Mouse (Mus musculus): ENCODE measurements at regions not wholly inside any gene's neighbourhood (a gene's known extent, or its start where the extent isn't known, plus 50 kb on each side); places are given as distances from the start of the nearest gene placed in this dataset.

DNA sequence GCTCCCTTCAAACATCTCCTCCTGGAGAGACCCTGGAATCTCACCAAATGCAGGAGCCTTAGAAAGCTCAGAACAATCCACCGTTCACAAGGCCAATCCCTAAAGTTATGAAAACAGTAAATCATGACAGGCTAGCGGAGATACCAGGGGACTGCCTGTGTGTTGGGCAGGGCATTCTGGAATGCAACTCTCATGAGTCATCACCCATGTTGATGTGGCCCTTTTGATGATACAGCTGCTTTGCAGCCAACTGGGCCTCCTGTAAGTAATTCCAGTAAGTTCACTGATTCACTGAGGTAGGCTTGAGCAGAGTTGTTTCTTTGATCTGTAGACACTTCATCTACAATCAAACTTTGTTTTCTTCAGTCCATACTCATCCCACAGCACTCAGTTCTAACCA is 155.6 kb downstream of the Tent5c start:
- no peak overlapping the region for H3K4me3 ChIP-seq (ENCODE audit: control insufficient read depth in 1 of 2, insufficient read depth in 1 of 2, low read depth in 1 of 2, low read length in 2 of 2)
- no peak overlapping the region for H3K27ac ChIP-seq (replicated peaks in 1 of 2; ENCODE audit: control insufficient read depth in 1 of 2, insufficient read depth in 1 of 2, low read depth in 2 of 2, low read length in 2 of 2)
- H3K4me1 ChIP-seq (ENCODE audit: control insufficient read depth in 2 of 2, insufficient read depth in 2 of 2, low read length in 2 of 2), result no peaks in the 10 kb centered on the region
- no peak for ATAC-seq (ENCODE audit: insufficient number of reproducible peaks, insufficient read depth, low FRiP score, low read depth)
- 53% methylated on average over 2 of the region's 2 CpGs for WGBS
- H3K9ac ChIP-seq (ENCODE audit: low read length), result no peak overlapping the region
- H3K9me3 ChIP-seq (ENCODE audit: control insufficient read depth, low read length), result 0 out of 2 replicates have a peak, but pooled peaks cover 4% of the 10 kb centered on the region
- H3K4me2 ChIP-seq (ENCODE audit: low read length), result no peak overlapping the region
- no peaks in the 10 kb centered on the region for H3K36me3 ChIP-seq (ENCODE audit: control insufficient read depth, insufficient read depth, low read length)
- H3K27me3 ChIP-seq (ENCODE audit: control insufficient read depth, insufficient read depth, low read length), result no peaks in the 10 kb centered on the region

DNA sequence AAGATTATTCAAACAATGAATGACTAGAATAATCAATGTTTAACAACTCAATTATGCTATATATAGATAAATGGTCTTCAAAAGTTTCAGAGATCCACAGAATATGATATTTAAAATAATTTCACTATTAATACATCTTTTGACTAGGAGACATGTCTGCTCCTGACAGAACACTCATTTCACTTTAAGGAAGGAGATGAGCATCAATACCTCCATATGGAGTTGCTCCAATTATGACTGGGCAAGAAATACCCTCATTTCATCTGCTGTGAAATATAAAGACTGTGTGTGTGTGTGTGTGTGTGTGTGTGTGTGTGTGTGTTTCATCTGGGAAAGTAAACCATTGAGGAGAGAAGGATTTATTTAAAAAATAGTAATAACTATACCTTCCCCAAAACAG is 156.2 kb upstream of the Wdr3 start:
- no peaks in the 10 kb centered on the region for H3K36me3 ChIP-seq (ENCODE audit: control insufficient read depth, insufficient read depth, low read length)
- no peak overlapping the region for H3K4me2 ChIP-seq (ENCODE audit: low read length)
- H3K9me3 ChIP-seq (ENCODE audit: control insufficient read depth, low read length), result no peaks in the 10 kb centered on the region
- no peak overlapping the region for H3K4me3 ChIP-seq (ENCODE audit: control insufficient read depth in 1 of 2, insufficient read depth in 1 of 2, low read depth in 1 of 2, low read length in 2 of 2)
- H3K4me1 ChIP-seq (ENCODE audit: control insufficient read depth in 2 of 2, insufficient read depth in 2 of 2, low read length in 2 of 2), result no peaks in the 10 kb centered on the region
- no peak for ATAC-seq (ENCODE audit: insufficient number of reproducible peaks, insufficient read depth, low FRiP score, low read depth)
- no peaks in the 10 kb centered on the region for H3K27me3 ChIP-seq (ENCODE audit: control insufficient read depth, insufficient read depth, low read length)
- no peak overlapping the region for H3K9ac ChIP-seq (ENCODE audit: low read length)
- H3K27ac ChIP-seq (replicated peaks in 1 of 2; ENCODE audit: control insufficient read depth in 1 of 2, insufficient read depth in 1 of 2, low read depth in 2 of 2, low read length in 2 of 2), result no peak overlapping the region

DNA sequence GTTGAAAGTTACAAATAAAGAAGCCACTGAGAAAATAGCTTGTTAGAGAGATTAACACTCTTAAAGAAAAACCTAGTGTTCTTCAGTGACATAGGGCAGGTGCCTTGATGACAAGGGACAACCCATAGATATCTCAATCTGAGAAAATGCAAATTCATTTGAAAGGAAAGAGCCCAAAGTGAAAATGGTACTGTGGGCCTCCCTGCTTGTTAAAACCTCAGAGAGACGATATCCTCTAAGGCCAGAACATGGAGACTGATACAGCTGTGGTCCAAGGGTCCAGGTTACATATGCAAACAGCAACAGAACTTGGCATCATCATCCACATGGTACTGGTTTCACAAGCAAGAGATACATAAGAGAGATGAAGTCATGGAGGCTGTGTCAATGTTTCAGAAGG is 125.6 kb upstream of the Wdr3 start:
- Histone ChIP-seq H3K36me3 (ENCODE audit: control insufficient read depth, insufficient read depth, low read length) (no peaks in the 10 kb centered on the region), H3K4me1 (ENCODE audit: control insufficient read depth in 2 of 2, insufficient read depth in 2 of 2, low read length in 2 of 2) (no peaks in the 10 kb centered on the region), H3K4me3 (ENCODE audit: control insufficient read depth in 1 of 2, insufficient read depth in 1 of 2, low read depth in 1 of 2, low read length in 2 of 2) (no peak overlapping the region), H3K9ac (ENCODE audit: low read length) (no peak overlapping the region), H3K4me2 (ENCODE audit: low read length) (no peak overlapping the region), H3K27me3 (ENCODE audit: control insufficient read depth, insufficient read depth, low read length) (no peaks in the 10 kb centered on the region), H3K9me3 (ENCODE audit: control insufficient read depth, low read length) (no peaks in the 10 kb centered on the region), H3K27ac (replicated peaks in 1 of 2; ENCODE audit: control insufficient read depth in 1 of 2, insufficient read depth in 1 of 2, low read depth in 2 of 2, low read length in 2 of 2) (no peak overlapping the region)
- 79% methylated on average over 1 of the region's 1 CpGs for WGBS
- no peak for ATAC-seq (ENCODE audit: insufficient number of reproducible peaks, insufficient read depth, low FRiP score, low read depth)

DNA sequence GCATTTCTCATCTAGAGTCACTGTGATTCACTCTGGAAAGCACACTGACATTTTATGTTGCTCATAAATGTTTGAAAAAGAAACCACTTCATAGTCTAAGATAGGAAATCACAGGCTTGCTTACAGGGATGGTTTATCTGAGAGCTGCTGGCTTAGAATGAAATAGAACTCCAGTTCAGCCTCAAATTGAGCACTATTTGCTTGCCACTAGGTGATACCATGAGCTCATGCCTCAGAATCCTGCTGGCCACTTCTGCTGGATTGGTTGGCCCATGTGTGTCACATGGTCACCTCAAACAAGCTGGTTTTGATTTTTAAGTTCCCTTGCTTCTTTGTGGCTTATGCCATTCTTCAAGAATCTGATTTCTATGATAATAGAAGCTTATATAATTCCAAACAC is 104.8 kb upstream of the Wdr3 start:
- no peak for ATAC-seq (ENCODE audit: insufficient number of reproducible peaks, insufficient read depth, low FRiP score, low read depth)
- Histone ChIP-seq H3K4me2 (ENCODE audit: low read length) (no peak overlapping the region), H3K9me3 (ENCODE audit: control insufficient read depth, low read length) (no peaks in the 10 kb centered on the region), H3K27ac (replicated peaks in 1 of 2; ENCODE audit: control insufficient read depth in 1 of 2, insufficient read depth in 1 of 2, low read depth in 2 of 2, low read length in 2 of 2) (no peak overlapping the region), H3K27me3 (ENCODE audit: control insufficient read depth, insufficient read depth, low read length) (no peaks in the 10 kb centered on the region), H3K4me1 (ENCODE audit: control insufficient read depth in 2 of 2, insufficient read depth in 2 of 2, low read length in 2 of 2) (no peaks in the 10 kb centered on the region), H3K36me3 (ENCODE audit: control insufficient read depth, insufficient read depth, low read length) (no peaks in the 10 kb centered on the region), H3K4me3 (ENCODE audit: control insufficient read depth in 1 of 2, insufficient read depth in 1 of 2, low read depth in 1 of 2, low read length in 2 of 2) (no peak overlapping the region), H3K9ac (ENCODE audit: low read length) (no peak overlapping the region)

DNA sequence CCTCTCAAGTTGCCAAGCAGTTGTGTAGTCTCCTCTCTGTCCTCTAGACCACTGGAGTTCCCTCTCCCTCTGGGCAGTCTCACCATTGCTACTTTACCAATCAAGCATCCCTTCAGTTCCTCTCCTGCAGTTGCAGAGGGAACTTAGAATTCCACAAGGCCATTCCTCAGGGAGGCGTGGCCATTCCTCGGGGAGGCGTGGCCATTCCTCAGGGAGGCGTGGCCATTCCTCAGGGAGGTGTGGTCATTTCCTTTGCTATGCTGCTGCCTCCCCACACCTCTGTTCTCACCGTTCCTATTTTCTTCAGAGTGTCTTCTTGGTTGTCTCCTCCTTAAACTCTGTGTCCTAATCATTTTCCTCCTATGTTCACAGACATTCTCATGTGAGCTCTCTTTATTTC is 102.8 kb upstream of the Wdr3 start:
- Histone ChIP-seq H3K27me3 (ENCODE audit: control insufficient read depth, insufficient read depth, low read length) (no peaks in the 10 kb centered on the region), H3K27ac (replicated peaks in 1 of 2; ENCODE audit: control insufficient read depth in 1 of 2, insufficient read depth in 1 of 2, low read depth in 2 of 2, low read length in 2 of 2) (no peak overlapping the region), H3K4me3 (ENCODE audit: control insufficient read depth in 1 of 2, insufficient read depth in 1 of 2, low read depth in 1 of 2, low read length in 2 of 2) (no peak overlapping the region), H3K36me3 (ENCODE audit: control insufficient read depth, insufficient read depth, low read length) (no peaks in the 10 kb centered on the region), H3K4me2 (ENCODE audit: low read length) (no peak overlapping the region), H3K4me1 (ENCODE audit: control insufficient read depth in 2 of 2, insufficient read depth in 2 of 2, low read length in 2 of 2) (no peaks in the 10 kb centered on the region), H3K9ac (ENCODE audit: low read length) (no peak overlapping the region), H3K9me3 (ENCODE audit: control insufficient read depth, low read length) (no peaks in the 10 kb centered on the region)
- WGBS, result 39% methylated on average over 5 of the region's 5 CpGs
- ATAC-seq (ENCODE audit: insufficient number of reproducible peaks, insufficient read depth, low FRiP score, low read depth), result no peak
